Mouse (Mus musculus) liver, embryonic 15.5 days (tissue): ENCODE results near the gene Nmnat3. TPM values are rescaled to one million over a fixed set of nuclear protein-coding genes. Genes with fewer than 3 reads are reported as not detected.

Experiments used
- ATAC-seq: fragments of 200-750 bp; cut with Nextera tagmentation; 2 replicates; pipeline ENCODE4 v1.8.0; 2017; ENCODE audit warnings: moderate number of reproducible peaks, mild to moderate bottlenecking, moderate library complexity; ENCODE audit not compliant: insufficient read depth
- H3K27ac ChIP-seq: fragments of 300-500 bp; sonication (generic); replicated peaks from 2 replicates; pipeline ENCODE4 v1.5.1; 2015; ENCODE audit warnings: mild to moderate bottlenecking, inconsistent platforms
- H3K27me3 ChIP-seq: fragments of 300-500 bp; sonication (generic); 2 replicates; pipeline ENCODE4 v1.6.1; 2015; ENCODE audit warnings: mild to moderate bottlenecking, inconsistent platforms
- H3K36me3 ChIP-seq: fragments of 300-500 bp; sonication (generic); replicated peaks from 2 replicates; pipeline ENCODE4 v1.6.1; 2015; ENCODE audit warnings: moderate library complexity, mild to moderate bottlenecking, inconsistent platforms
- H3K4me1 ChIP-seq: fragments of 300-500 bp; sonication (generic); replicated peaks from 2 replicates; pipeline ENCODE4 v1.6.1; 2015; ENCODE audit warnings: inconsistent platforms
- H3K4me2 ChIP-seq: fragments of 300-500 bp; sonication (generic); 2 replicates; pipeline ENCODE4 v1.6.1; 2015; ENCODE audit warnings: moderate library complexity, mild to moderate bottlenecking, inconsistent platforms
- H3K4me3 ChIP-seq: fragments of 300-500 bp; sonication (generic); replicated peaks from 2 replicates; pipeline ENCODE4 v1.5.1; 2015; ENCODE audit warnings: mild to moderate bottlenecking, inconsistent platforms
- H3K9ac ChIP-seq: fragments of 300-500 bp; sonication (generic); 2 replicates; pipeline ENCODE4 v1.6.1; 2015; ENCODE audit warnings: moderate library complexity, mild to moderate bottlenecking, inconsistent platforms
- H3K9me3 ChIP-seq: fragments of 300-500 bp; sonication (generic); replicated peaks from 2 replicates; pipeline ENCODE4 v1.6.1; 2016; ENCODE audit warnings: inconsistent platforms
- WGBS: fragments of 180-500 bp; shearing (Covaris S2); methylation state at CpG from one replicate; pipeline ENCODE4 v1.1.7; 2015; ENCODE audit warnings: mixed read lengths; ENCODE audit not compliant: insufficient replicate concordance; 5-methylcytosine and 5-hydroxymethylcytosine counted together
- polyA plus RNA-seq: library from polyadenylated mRNA; unstranded; fragments of >200 nt; fragmentation: Nextera tagmentation; extraction: Ambion mirVana; gene quantifications from 2 replicates; pipeline ENCODE4 v1.2.1, GENCODE M21; 2015

The Nmnat3 gene
- polyA plus RNA-seq, 1 experiment from 2014 or later, result 28.6 TPM

DNA sequence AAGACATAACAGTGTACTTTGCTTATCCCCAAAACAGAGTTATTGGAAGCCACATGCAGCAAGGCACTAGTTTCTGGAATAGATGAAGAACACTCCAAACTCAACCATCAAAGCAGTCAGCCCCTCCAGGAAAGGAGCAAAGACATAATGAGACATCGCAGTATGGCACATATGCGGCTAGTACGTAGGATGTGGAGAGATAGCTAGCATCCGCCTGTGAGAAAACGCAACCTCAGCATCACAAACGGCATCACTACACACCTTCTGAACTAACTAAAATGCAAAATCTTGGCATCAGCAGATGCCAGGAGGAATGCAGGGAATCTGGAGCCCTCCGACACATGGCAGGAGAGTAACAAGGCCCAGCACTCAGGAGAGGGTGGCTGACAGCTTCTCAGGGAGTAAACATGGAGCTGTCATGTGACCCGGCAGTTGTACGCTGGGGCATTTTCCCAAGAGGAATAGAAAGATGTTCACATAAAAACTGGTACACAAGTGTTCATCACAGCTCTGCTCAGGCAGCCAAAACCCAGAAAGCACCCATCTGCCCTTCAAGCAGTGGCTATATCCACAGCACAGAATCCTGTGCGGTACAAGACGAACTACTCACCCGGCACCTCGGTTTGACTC is 80.2 kb downstream of the Nmnat3 start:
- Histone ChIP-seq H3K9ac (no peak overlapping the region), H3K4me1 (no peaks in the 10 kb centered on the region; the same call in 1 of the 2 replicates), H3K4me2 (no peak overlapping the region), H3K27me3 (no peaks in the 10 kb centered on the region), H3K9me3 (no peaks in the 10 kb centered on the region), H3K4me3 (no peak overlapping the region), H3K27ac (no peak overlapping the region), H3K36me3 (peaks cover 40% of the 10 kb centered on the region)
- WGBS, result 91% methylated on average over 13 of the region's 13 CpGs
- no peak for ATAC-seq

DNA sequence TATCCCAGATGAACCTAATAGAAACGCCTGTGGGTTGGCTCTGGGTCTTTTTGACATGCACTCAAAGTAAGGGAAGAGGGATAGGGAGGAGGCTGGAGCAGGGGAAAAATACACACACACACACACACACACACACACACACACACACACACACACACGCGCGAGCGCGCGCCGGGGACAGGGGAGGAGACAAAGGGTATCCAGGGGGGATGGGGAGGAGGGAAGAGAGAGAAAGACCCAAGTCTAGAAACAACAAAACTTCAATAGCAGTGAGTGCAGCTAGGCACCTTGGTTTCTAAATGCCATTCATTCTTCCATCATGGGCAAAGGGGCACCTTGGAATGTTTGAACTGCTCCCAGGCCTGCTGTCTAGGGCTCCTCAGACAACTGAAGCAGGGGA is 82.5 kb downstream of the Nmnat3 start:
- H3K4me2 ChIP-seq, result no peak overlapping the region
- ATAC-seq, result no peak
- H3K9me3 ChIP-seq, result no peaks in the 10 kb centered on the region
- H3K9ac ChIP-seq, result no peak overlapping the region
- no peaks in the 10 kb centered on the region; the same call in 1 of the 2 replicates for H3K4me1 ChIP-seq
- no peaks in the 10 kb centered on the region for H3K27me3 ChIP-seq
- 92% methylated on average over 8 of the region's 8 CpGs for WGBS
- no peak overlapping the region for H3K27ac ChIP-seq
- no peak overlapping the region for H3K4me3 ChIP-seq
- H3K36me3 ChIP-seq, result peaks cover 38% of the 10 kb centered on the region

DNA sequence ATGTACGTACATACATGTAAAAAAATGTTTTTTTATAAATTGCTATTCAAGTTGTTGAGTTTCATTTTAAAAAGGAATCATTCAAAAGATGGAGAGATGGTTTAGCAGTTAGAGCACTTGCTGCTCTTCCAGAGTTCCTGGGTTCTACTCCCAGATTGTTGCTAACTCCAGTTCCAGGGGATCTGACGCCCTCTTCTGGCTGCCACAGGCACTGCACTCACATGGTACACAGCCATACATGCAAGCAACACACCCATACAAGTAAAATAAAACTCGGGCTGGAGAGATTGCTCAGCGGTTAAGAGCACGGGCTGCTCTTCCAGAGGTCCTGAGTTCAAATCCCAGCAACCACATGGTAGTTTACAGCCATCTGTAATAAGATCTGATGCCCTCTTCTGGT is 86.1 kb downstream of the Nmnat3 start:
- WGBS, result 85% methylated on average over 5 of the region's 5 CpGs

DNA sequence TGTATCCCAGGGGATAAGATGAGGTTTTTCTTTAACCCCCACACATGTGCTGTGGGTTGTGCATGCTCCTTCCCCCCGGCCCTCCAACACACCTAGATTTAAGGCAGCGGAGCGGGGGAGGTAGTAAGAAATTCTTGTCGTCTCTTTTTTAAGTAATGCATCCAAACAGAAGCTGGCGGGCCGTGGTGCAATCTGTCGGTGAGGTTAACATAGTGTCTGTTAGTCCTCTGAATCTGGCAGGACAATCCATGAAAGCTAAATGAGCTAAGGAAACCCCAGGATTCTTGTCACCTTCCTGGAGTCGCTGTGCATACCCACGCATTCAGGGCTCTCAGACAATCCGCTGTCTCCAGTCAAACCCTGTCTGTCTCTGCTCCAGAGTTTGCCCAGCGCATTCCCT is 87.7 kb downstream of the Nmnat3 start:
- H3K4me1 ChIP-seq, result no peaks in the 10 kb centered on the region; the same call in 1 of the 2 replicates
- no peak for ATAC-seq
- H3K9ac ChIP-seq, result no peak overlapping the region
- no peaks in the 10 kb centered on the region for H3K9me3 ChIP-seq
- H3K4me2 ChIP-seq, result no peak overlapping the region
- H3K27me3 ChIP-seq, result no peaks in the 10 kb centered on the region
- no peak overlapping the region for H3K27ac ChIP-seq
- H3K4me3 ChIP-seq, result no peak overlapping the region
- 0 out of 2 replicates have a peak, but pooled peaks cover 18% of the 10 kb centered on the region for H3K36me3 ChIP-seq
- 88% methylated on average over 11 of the region's 11 CpGs for WGBS

More for the DNA sequence above, 86.1 kb downstream of the Nmnat3 start:
- no peak for ATAC-seq
- H3K4me2 ChIP-seq, result no peak overlapping the region
- H3K9ac ChIP-seq, result no peak overlapping the region
- H3K27me3 ChIP-seq, result no peaks in the 10 kb centered on the region
- no peaks in the 10 kb centered on the region for H3K9me3 ChIP-seq
- no peak overlapping the region for H3K4me3 ChIP-seq
- no peak overlapping the region for H3K27ac ChIP-seq
- H3K36me3 ChIP-seq, result 0 out of 2 replicates have a peak, but pooled peaks cover 22% of the 10 kb centered on the region
- H3K4me1 ChIP-seq, result no peaks in the 10 kb centered on the region; the same call in 1 of the 2 replicates

DNA sequence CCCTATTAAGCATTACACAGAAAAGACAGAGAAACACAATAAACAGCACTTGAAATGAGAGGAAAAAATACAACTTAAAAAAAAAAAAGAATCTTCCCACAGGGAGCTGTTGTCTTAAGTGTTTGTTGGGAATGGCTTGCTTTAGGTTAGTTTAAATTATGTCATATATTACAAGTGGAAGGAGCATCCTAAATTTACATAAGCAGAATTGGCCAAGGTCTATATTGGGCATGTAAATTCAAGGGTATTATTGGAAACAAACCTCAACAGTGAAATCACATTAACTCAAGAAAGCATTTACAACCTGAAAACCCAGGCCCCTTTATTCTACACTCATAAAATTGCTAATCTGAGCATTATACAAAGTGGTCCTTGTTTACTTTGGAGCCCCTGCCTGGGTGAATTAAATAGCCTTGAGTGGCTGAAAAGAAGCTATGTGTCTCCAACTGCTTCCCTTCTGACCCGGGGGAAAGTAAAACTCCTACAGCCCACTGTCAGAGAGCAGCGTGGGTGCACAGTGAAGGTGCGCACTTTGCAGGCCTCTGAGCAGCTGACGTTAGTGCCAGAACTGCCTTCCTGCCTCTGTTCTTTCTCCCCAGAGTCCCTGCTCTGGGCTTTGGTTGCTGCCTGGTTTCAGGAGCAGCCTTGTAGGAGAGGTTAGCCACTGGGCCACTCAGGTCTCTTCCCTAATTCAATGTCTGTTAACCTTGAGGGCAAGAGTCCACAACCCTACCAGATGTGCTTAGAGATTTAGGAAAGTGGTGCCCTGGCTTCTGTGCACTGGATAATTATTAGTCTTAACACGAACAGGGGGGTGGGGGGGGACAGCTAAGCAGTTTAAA is 88.3 kb downstream of the Nmnat3 start:
- WGBS, result 64% methylated on average over 5 of the region's 5 CpGs
- ATAC-seq, result no peak
- Histone ChIP-seq H3K4me2 (no peak overlapping the region), H3K36me3 (0 out of 2 replicates have a peak, but pooled peaks cover 14% of the 10 kb centered on the region), H3K27ac (no peak overlapping the region), H3K4me1 (no peaks in the 10 kb centered on the region; the same call in 1 of the 2 replicates), H3K4me3 (no peak overlapping the region), H3K9ac (no peak overlapping the region), H3K27me3 (no peaks in the 10 kb centered on the region), H3K9me3 (no peaks in the 10 kb centered on the region)

DNA sequence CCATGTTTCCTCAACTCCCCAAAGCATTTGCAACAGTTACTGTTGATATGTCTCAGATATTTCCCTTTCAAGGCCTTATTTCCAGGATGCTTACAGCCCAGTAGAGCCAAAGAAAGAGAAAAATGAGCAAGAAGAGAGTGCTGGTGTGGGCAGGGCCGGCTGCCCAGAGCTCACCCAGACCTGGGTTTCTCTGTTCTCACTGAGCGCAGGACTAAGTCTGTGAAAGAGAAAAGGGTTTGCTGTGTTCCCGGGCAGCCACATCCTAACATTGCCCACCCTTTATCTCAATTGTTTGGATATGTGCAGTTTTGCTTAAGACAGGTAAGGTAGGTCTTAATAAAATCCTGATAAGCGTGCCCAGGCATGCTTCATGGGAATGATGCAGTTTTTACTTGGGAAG is 92.5 kb downstream of the Nmnat3 start:
- WGBS, result 81% methylated on average over 4 of the region's 4 CpGs
- Histone ChIP-seq H3K9ac (no peak overlapping the region), H3K27me3 (no peaks in the 10 kb centered on the region), H3K4me1 (no peaks in the 10 kb centered on the region; the same call in 1 of the 2 replicates), H3K9me3 (no peaks in the 10 kb centered on the region), H3K4me2 (no peak overlapping the region), H3K36me3 (peaks cover 14% of the 10 kb centered on the region), H3K4me3 (no peak overlapping the region), H3K27ac (no peak overlapping the region)
- ATAC-seq, result no peak

DNA sequence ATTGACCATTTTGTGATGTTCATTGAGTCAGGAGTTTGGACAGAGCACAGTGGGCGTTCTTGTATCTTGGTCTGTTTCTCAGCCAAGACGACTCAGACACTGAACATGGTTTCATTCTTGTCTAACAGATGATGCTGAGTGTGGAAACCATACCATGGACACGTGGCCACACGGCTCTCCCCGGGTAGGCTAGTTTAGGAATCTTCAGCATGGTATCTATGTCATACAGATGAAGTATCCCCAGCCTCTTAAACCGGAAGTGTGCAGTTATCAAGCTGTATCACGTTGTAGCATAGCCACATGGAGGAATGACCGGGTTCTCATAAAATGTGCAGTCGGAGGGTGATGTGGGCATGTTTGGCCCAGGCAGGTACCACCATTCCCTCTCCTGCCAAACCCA is 93.4 kb downstream of the Nmnat3 start:
- ATAC-seq, result peak; percentile 42; the same call in 1 of the 2 replicates
- Histone ChIP-seq H3K4me1 (no peaks in the 10 kb centered on the region; the same call in 1 of the 2 replicates), H3K27me3 (no peaks in the 10 kb centered on the region), H3K36me3 (peaks cover 15% of the 10 kb centered on the region), H3K4me2 (no peak overlapping the region), H3K27ac (no peak overlapping the region), H3K9me3 (no peaks in the 10 kb centered on the region), H3K9ac (no peak overlapping the region), H3K4me3 (no peak overlapping the region)
- 62% methylated on average over 9 of the region's 9 CpGs for WGBS

DNA sequence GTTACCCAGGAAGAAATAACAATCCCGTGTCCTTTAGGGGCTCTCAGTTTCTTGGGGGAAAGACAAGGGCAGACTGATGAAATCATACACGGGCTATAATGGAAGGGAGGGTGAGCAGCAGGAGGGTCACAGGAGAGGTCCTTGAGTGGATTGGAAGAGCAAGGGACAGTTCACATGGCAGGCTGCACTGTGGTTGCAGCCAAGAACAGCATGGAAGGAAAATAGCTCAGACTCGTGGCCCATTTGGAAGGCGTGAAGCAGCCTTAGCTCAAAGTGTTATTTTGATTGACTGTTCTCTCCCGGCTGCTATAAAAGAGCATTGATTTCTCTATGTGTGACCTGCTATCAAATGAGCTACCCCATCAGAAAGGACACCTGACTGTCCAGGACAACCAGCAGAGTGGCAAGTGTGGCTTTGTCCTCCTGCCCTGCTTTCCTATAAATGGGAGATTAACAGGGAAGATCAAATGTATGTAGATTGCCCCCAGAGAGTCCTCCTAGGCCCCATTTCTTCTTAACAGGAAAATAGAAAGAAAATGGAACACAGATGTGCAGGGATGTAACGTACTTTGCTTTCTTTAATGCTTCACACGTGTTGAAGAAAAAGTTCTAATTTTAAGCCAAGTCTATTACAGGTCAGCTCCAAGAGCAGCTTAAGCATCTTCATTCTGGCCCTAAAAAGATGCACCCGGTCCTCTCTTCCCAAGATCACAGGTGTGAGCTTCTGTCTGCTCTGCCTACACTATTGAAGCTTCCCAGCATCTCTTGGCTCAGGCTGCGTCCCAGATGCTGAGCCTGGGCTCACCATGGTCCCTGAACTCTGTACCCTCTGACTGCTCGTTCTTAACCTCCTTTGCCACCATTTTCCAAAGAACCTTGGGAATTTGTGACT is 100.8 kb downstream of the Nmnat3 start:
- WGBS, result 77% methylated on average over 10 of the region's 10 CpGs
- H3K4me2 ChIP-seq, result no peak overlapping the region
- no peak for ATAC-seq
- no peaks in the 10 kb centered on the region for H3K27me3 ChIP-seq
- H3K4me3 ChIP-seq, result no peak overlapping the region
- no peaks in the 10 kb centered on the region for H3K4me1 ChIP-seq
- no peaks in the 10 kb centered on the region for H3K9me3 ChIP-seq
- peaks cover 35% of the 10 kb centered on the region for H3K36me3 ChIP-seq
- no peak overlapping the region for H3K9ac ChIP-seq
- H3K27ac ChIP-seq, result no peak overlapping the region

DNA sequence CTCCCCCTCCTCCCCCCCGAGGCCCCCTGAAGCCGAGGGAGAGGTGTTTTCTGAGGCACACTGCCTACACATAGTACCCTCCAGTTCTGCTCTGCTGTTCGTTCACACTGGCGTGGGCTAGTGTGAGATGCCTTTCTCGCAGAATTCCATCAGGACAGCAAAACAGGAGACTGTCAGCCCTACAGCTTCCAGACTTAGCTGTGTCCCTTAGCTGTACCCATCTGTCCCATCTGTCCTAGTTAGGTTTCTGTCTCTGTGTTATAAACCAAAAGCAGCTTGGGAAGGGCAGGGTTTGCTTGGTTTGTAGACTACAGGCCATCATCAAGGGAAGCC is 101.4 kb downstream of the Nmnat3 start:
- Histone ChIP-seq H3K36me3 (peaks cover 35% of the 10 kb centered on the region), H3K27ac (no peak overlapping the region), H3K27me3 (no peaks in the 10 kb centered on the region), H3K4me1 (no peaks in the 10 kb centered on the region), H3K9ac (no peak overlapping the region), H3K4me2 (no peak overlapping the region), H3K9me3 (no peaks in the 10 kb centered on the region), H3K4me3 (no peak overlapping the region)
- ATAC-seq, result no peak
- WGBS, result 77% methylated on average over 5 of the region's 5 CpGs

DNA sequence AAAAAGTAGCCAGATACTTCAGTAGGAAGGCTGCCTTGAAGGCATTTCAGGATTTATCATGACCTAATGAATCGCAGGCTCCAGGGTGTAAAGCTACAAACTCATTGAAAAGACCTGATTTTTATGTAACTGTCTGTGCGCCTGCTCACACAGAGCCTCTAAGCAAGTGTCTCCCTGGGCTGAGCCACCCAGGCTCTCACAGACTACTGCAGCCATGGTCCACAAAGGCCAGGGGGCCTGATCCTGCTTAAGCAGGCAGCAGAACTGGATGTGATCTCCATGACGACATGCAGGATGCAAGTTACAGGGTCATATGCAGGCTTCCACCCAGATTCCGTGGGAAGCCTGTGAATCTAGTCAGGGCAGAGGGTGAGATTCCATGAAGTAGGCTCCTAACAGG is 106.3 kb downstream of the Nmnat3 start:
- no peak overlapping the region for H3K4me2 ChIP-seq
- H3K4me3 ChIP-seq, result no peak overlapping the region
- WGBS, result 76% methylated on average over 4 of the region's 4 CpGs
- no peak overlapping the region for H3K27ac ChIP-seq
- H3K4me1 ChIP-seq, result peaks cover 7% of the 10 kb centered on the region
- no peak for ATAC-seq
- H3K27me3 ChIP-seq, result no peaks in the 10 kb centered on the region
- H3K36me3 ChIP-seq, result peaks cover 12% of the 10 kb centered on the region
- no peaks in the 10 kb centered on the region for H3K9me3 ChIP-seq
- no peak overlapping the region for H3K9ac ChIP-seq

DNA sequence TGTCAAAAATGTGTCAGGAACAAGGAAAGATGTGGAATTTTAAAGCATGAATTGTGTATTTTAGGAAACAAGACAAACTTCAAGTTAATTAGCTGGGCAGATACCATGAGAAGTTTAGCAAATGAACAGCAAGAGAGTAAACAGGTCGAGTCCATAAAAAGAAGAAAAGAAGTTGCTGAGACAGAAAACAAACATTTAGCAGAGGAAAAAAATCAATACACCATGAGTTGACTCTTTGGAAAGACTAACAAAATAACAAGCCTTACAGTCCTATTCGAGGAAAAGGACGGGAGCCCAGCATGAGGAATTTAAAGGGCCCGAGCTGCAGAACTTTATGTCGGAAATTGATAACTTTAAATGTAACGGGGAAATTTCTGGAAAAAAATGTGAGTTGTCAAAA is 110.0 kb downstream of the Nmnat3 start:
- ATAC-seq, result no peak
- WGBS, result 73% methylated on average over 6 of the region's 6 CpGs

More for the DNA sequence above, 110.0 kb downstream of the Nmnat3 start:
- Histone ChIP-seq H3K4me1 (peaks cover 12% of the 10 kb centered on the region), H3K9me3 (no peaks in the 10 kb centered on the region), H3K27ac (no peak overlapping the region), H3K36me3 (peaks cover 24% of the 10 kb centered on the region; the same call in 1 of the 2 replicates), H3K4me2 (peak overlapping the region; percentile 25), H3K9ac (no peak overlapping the region), H3K4me3 (no peak overlapping the region), H3K27me3 (no peaks in the 10 kb centered on the region)
